Mouse (Mus musculus): Measurements from ENCODE around the gene Gfra1. TPM values are rescaled to one million over a fixed set of nuclear protein-coding genes. Genes with fewer than 3 reads are reported as not detected.

Gfra1 gene
- polyA plus RNA-seq, 1 experiment from 2014 or later, result 39.6 TPM

- H3K36me3 ChIP-seq, result peaks cover 3% of the 10 kb centered on the region; the same call in 1 of the 2 replicates
- peaks cover 11% of the 10 kb centered on the region; the same call in 1 of the 2 replicates for H3K9me3 ChIP-seq
- no peak overlapping the region for H3K4me2 ChIP-seq (replicated peaks)
- 78% methylated on average over 5 of the region's 5 CpGs for WGBS
- ATAC-seq (ENCODE audit: low FRiP score, low read depth), result no peak
- no peak overlapping the region for H3K4me3 ChIP-seq
- H3K9ac ChIP-seq (replicated peaks), result no peak overlapping the region
- no peaks in the 10 kb centered on the region for H3K27me3 ChIP-seq
- H3K4me1 ChIP-seq, result peaks cover 5% of the 10 kb centered on the region; the same call in 1 of the 2 replicates
- no peak overlapping the region for H3K27ac ChIP-seq (replicated peaks)
Observed at GRCm38 (mm10) chr19:58314631-58315030, 141.1 kb downstream of the Gfra1 start.

GRCm38 (mm10) chr19:58313785-58314184 is 141.9 kb downstream of the Gfra1 start:
- 84% methylated on average over 2 of the region's 2 CpGs for WGBS
- H3K4me3 ChIP-seq, result no peak overlapping the region
- no peak for ATAC-seq (ENCODE audit: low FRiP score, low read depth)
- H3K4me1 ChIP-seq, result peaks cover 5% of the 10 kb centered on the region; the same call in 1 of the 2 replicates
- no peak overlapping the region for H3K27ac ChIP-seq (replicated peaks)
- no peak overlapping the region for H3K9ac ChIP-seq (replicated peaks)
- no peak overlapping the region for H3K4me2 ChIP-seq (replicated peaks)
- no peaks in the 10 kb centered on the region for H3K27me3 ChIP-seq
- peaks cover 11% of the 10 kb centered on the region; the same call in 1 of the 2 replicates for H3K9me3 ChIP-seq
- peaks cover 3% of the 10 kb centered on the region; the same call in 1 of the 2 replicates for H3K36me3 ChIP-seq

- no peak overlapping the region for H3K27ac ChIP-seq (replicated peaks)
- WGBS, result 80% methylated on average over 2 of the region's 2 CpGs
- no peak overlapping the region for H3K9ac ChIP-seq (replicated peaks)
- H3K27me3 ChIP-seq, result no peaks in the 10 kb centered on the region
- peaks cover 11% of the 10 kb centered on the region; the same call in 1 of the 2 replicates for H3K9me3 ChIP-seq
- H3K4me3 ChIP-seq, result no peak overlapping the region
- no peak for ATAC-seq (ENCODE audit: low FRiP score, low read depth)
- H3K4me1 ChIP-seq, result peaks cover 5% of the 10 kb centered on the region; the same call in 1 of the 2 replicates
- H3K4me2 ChIP-seq (replicated peaks), result no peak overlapping the region
- peaks cover 3% of the 10 kb centered on the region; the same call in 1 of the 2 replicates for H3K36me3 ChIP-seq
Observed at GRCm38 (mm10) chr19:58312492-58312891, 143.2 kb downstream of the Gfra1 start.

DNA sequence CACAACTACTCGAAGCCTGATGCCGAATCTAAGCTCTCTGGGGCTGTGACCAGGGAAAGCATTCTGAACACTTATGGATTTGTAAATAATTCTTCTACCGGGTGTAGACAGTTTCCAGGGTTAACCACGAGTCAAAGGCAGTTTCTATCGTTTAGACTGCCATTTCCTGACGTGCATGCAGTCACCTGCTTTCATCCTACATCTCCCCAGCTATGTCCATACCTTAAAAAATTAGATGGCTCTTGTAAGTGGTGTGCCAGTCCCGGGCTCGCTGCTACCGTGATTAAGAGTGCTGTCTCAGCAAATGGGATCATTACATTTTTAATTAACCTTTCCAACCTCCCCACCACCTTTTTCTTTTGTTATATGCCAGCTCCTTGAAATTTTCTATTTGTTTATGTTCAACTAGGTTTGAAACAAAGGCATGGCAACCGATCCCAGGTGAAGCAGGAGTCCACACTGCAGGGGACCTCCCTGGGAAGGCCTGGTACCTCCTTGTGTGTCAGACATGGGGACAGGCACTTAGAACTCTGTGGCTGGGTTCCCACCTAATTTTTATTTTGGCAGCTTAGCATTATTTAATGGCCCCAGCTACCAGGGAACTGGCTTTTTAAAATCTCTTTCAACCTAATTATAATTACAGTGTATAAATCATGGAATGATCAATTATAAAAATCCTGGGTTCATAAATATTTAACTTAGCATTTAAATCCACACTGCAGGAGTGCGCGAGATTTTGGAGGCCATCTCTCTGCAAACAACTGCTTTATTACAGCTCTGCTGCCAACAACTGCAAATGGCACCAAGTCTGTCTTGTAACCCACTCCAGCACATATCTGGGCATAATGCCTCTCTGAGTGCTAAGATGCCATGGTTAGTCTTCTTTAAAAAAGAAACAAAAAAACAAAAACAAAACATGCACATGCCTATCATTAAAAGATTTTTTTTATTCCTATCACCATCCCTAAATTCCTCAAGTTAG is 145.1 kb downstream of the Gfra1 start:
- no peak overlapping the region for H3K4me2 ChIP-seq (replicated peaks)
- no peak for ATAC-seq (ENCODE audit: low FRiP score, low read depth)
- peak overlapping the region; percentile 70; the same call in 1 of the 2 replicates for H3K27ac ChIP-seq (replicated peaks)
- H3K36me3 ChIP-seq, result peaks cover 3% of the 10 kb centered on the region; the same call in 1 of the 2 replicates
- no peak overlapping the region for H3K9ac ChIP-seq (replicated peaks)
- H3K4me3 ChIP-seq, result no peak overlapping the region
- peaks cover 17% of the 10 kb centered on the region; the same call in 1 of the 2 replicates for H3K9me3 ChIP-seq
- peaks cover 5% of the 10 kb centered on the region; the same call in 1 of the 2 replicates for H3K4me1 ChIP-seq
- 56% methylated on average over 12 of the region's 12 CpGs for WGBS
- no peaks in the 10 kb centered on the region for H3K27me3 ChIP-seq

GRCm38 (mm10) chr19:58309620-58310275 is 146.0 kb downstream of the Gfra1 start:
- H3K4me2 ChIP-seq (replicated peaks), result no peak overlapping the region
- no peak for ATAC-seq (ENCODE audit: low FRiP score, low read depth)

GRCm38 (mm10) chr19:58301105-58301504 is 154.6 kb downstream of the Gfra1 start:
- H3K4me3 ChIP-seq, result no peak overlapping the region
- no peak overlapping the region for H3K4me2 ChIP-seq (replicated peaks)
- H3K9me3 ChIP-seq, result 0 out of 2 replicates have a peak, but pooled peaks cover 2% of the 10 kb centered on the region
- WGBS, result 84% methylated on average over 7 of the region's 7 CpGs
- no peak overlapping the region for H3K27ac ChIP-seq (replicated peaks)
- H3K36me3 ChIP-seq, result no peaks in the 10 kb centered on the region
- ATAC-seq (ENCODE audit: low FRiP score, low read depth), result no peak
- no peaks in the 10 kb centered on the region; the same call in 1 of the 2 replicates for H3K27me3 ChIP-seq
- no peaks in the 10 kb centered on the region for H3K4me1 ChIP-seq
- H3K9ac ChIP-seq (replicated peaks), result no peak overlapping the region

More at GRCm38 (mm10) chr19:58309620-58310275, 146.0 kb downstream of the Gfra1 start:
- Histone ChIP-seq H3K36me3 (no peaks in the 10 kb centered on the region; the same call in 1 of the 2 replicates), H3K9ac (replicated peaks) (no peak overlapping the region), H3K27ac (replicated peaks) (peak overlapping the region; percentile 70; the same call in 1 of the 2 replicates), H3K4me1 (peaks cover 5% of the 10 kb centered on the region; the same call in 1 of the 2 replicates), H3K27me3 (no peaks in the 10 kb centered on the region), H3K4me3 (no peak overlapping the region), H3K9me3 (peaks cover 16% of the 10 kb centered on the region; the same call in 1 of the 2 replicates)
- WGBS, result 72% methylated on average over 14 of the region's 14 CpGs

GRCm38 (mm10) chr19:58297926-58298325 is 157.8 kb downstream of the Gfra1 start:
- Histone ChIP-seq H3K9me3 (no peaks in the 10 kb centered on the region), H3K36me3 (no peaks in the 10 kb centered on the region), H3K27ac (replicated peaks) (no peak overlapping the region), H3K4me1 (no peaks in the 10 kb centered on the region), H3K27me3 (no peaks in the 10 kb centered on the region; the same call in 1 of the 2 replicates), H3K4me2 (replicated peaks) (no peak overlapping the region), H3K9ac (replicated peaks) (no peak overlapping the region), H3K4me3 (no peak overlapping the region)
- WGBS, result 87% methylated on average over 2 of the region's 2 CpGs
- ATAC-seq (ENCODE audit: low FRiP score, low read depth), result no peak

DNA sequence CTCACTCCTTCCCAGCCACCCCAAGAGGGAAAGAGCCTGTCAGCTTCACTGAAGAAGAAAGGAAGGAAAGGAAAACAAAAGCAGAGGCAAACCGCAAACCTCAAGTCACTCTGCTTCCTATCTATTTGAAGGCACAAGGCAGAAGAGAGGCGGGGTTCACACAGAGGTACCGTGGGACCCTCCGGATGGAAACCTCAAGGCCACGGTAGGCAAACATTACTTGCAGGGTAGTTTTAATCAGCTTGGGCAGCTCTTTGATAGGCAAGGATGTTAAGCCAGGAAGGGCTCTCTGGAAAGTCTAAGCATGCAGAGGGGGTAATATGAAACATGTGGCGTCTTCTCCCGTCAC is 158.9 kb downstream of the Gfra1 start:
- ATAC-seq (ENCODE audit: low FRiP score, low read depth), result no peak
- H3K9me3 ChIP-seq, result no peaks in the 10 kb centered on the region
- no peak overlapping the region for H3K9ac ChIP-seq (replicated peaks)
- no peaks in the 10 kb centered on the region for H3K4me1 ChIP-seq
- H3K27ac ChIP-seq (replicated peaks), result no peak overlapping the region; the same call in 1 of the 2 replicates
- no peaks in the 10 kb centered on the region for H3K36me3 ChIP-seq
- no peak overlapping the region for H3K4me3 ChIP-seq
- no peaks in the 10 kb centered on the region; the same call in 1 of the 2 replicates for H3K27me3 ChIP-seq
- no peak overlapping the region for H3K4me2 ChIP-seq (replicated peaks)
- 55% methylated on average over 7 of the region's 7 CpGs for WGBS

- no peaks in the 10 kb centered on the region; the same call in 1 of the 2 replicates for H3K27me3 ChIP-seq
- WGBS, result 90% methylated on average over 14 of the region's 14 CpGs
- no peak overlapping the region for H3K9ac ChIP-seq (replicated peaks)
- no peak overlapping the region for H3K4me2 ChIP-seq (replicated peaks)
- no peaks in the 10 kb centered on the region for H3K9me3 ChIP-seq
- no peaks in the 10 kb centered on the region for H3K36me3 ChIP-seq
- H3K27ac ChIP-seq (replicated peaks), result no peak overlapping the region; the same call in 1 of the 2 replicates
- no peak overlapping the region for H3K4me3 ChIP-seq
- no peaks in the 10 kb centered on the region for H3K4me1 ChIP-seq
- ATAC-seq (ENCODE audit: low FRiP score, low read depth), result no peak
Observed at GRCm38 (mm10) chr19:58295986-58296841, 159.5 kb downstream of the Gfra1 start.

DNA sequence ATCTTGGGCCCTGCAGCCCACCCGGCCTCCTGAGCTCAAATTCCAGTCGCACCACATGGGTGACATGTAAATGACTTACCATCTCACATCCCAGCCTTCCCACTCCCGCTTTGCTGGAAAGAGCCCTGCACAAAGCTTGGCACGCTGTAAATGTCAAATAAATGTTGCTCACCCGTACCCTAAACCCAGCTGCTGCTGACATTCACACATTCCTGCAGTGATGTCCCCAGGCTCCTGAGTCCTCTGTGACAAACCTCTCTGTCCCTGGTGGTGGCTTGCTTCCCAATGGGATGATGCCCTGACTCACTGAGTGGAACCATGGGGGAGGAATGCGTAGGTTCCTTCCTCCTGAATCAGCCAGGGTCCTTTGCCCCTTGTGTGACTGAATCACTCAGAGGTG is 167.6 kb downstream of the Gfra1 start:
- Histone ChIP-seq H3K27me3 (no peaks in the 10 kb centered on the region), H3K36me3 (no peaks in the 10 kb centered on the region), H3K4me3 (no peak overlapping the region), H3K4me2 (replicated peaks) (no peak overlapping the region), H3K9me3 (no peaks in the 10 kb centered on the region), H3K27ac (replicated peaks) (no peak overlapping the region), H3K4me1 (no peaks in the 10 kb centered on the region), H3K9ac (replicated peaks) (no peak overlapping the region)
- ATAC-seq (ENCODE audit: low FRiP score, low read depth), result no peak
- 83% methylated on average over 6 of the region's 6 CpGs for WGBS

DNA sequence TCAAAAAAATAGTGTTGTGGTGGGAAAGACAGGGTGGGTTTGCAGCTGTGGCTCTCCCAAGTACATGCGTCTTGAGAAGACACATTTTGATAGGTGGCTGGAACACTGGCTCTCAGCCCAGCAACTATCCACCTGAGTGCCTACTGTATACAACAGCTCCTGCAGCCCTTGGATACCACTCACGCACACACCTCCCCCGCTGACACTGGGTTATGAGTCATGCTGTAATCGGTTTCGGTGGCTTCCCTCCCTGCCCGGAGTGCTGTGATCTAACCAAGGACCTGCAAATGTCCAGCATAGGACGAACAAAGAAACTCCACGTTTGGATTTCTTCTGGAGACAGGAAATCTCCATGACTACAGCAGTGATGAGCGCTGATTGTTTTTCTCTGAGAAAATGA is 180.4 kb downstream of the Gfra1 start:
- Histone ChIP-seq H3K4me3 (no peak overlapping the region), H3K27ac (replicated peaks) (no peak overlapping the region), H3K9me3 (no peaks in the 10 kb centered on the region), H3K4me1 (no peaks in the 10 kb centered on the region), H3K9ac (replicated peaks) (no peak overlapping the region), H3K4me2 (replicated peaks) (no peak overlapping the region), H3K36me3 (no peaks in the 10 kb centered on the region), H3K27me3 (no peaks in the 10 kb centered on the region)
- 74% methylated on average over 9 of the region's 9 CpGs for WGBS
- ATAC-seq (ENCODE audit: low FRiP score, low read depth), result no peak
